Mouse (Mus musculus) neural tube, embryonic 12.5 days (tissue): ENCODE results near the gene Bbc3. TPM values are rescaled to one million over a fixed set of nuclear protein-coding genes. Genes with fewer than 3 reads are reported as not detected.

Source experiments
- ATAC-seq: fragments of 200-750 bp; cut with Nextera tagmentation; 2 replicates; pipeline ENCODE4 v1.8.0; 2017; ENCODE audit warnings: low read depth, mild to moderate bottlenecking, moderate TSS enrichment, moderate library complexity; ENCODE audit not compliant: low FRiP score
- H3K27ac ChIP-seq: fragments of 300-500 bp; sonication (generic); 2 replicates; pipeline ENCODE4 v1.5.1; 2016
- H3K27me3 ChIP-seq: fragments of 300-500 bp; sonication (generic); replicated peaks from 2 replicates; pipeline ENCODE4 v1.6.1; 2016; ENCODE audit warnings: mild to moderate bottlenecking
- H3K36me3 ChIP-seq: fragments of 300-500 bp; sonication (generic); 2 replicates; pipeline ENCODE4 v1.6.1; 2016; ENCODE audit warnings: mild to moderate bottlenecking
- H3K4me1 ChIP-seq: fragments of 300-500 bp; sonication (generic); 2 replicates; pipeline ENCODE4 v1.6.1; 2016
- H3K4me2 ChIP-seq: fragments of 300-500 bp; sonication (generic); replicated peaks from 2 replicates; pipeline ENCODE4 v1.6.1; 2016; ENCODE audit warnings: mild to moderate bottlenecking
- H3K4me3 ChIP-seq: fragments of 300-500 bp; sonication (generic); 2 replicates; pipeline ENCODE4 v1.5.1; 2016
- H3K9ac ChIP-seq: fragments of 300-500 bp; sonication (generic); 2 replicates; pipeline ENCODE4 v1.6.1; 2016; ENCODE audit warnings: mild to moderate bottlenecking
- H3K9me3 ChIP-seq: fragments of 300-500 bp; sonication (generic); 2 replicates; pipeline ENCODE4 v1.6.1; 2016; ENCODE audit warnings: mild to moderate bottlenecking
- WGBS: fragments of 180-500 bp; shearing (Covaris S2); methylation state at CpG from one replicate; pipeline ENCODE4 v1.1.7; 2016; 5-methylcytosine and 5-hydroxymethylcytosine counted together
- polyA plus RNA-seq: library from polyadenylated mRNA; unstranded; fragments of >200 nt; fragmentation: Nextera tagmentation; extraction: Ambion mirVana; gene quantifications from 2 replicates; pipeline ENCODE4 v1.2.1, GENCODE M21; 2016

Bbc3 gene
- polyA plus RNA-seq, 1 experiment from 2014 or later: 25.0 TPM

DNA sequence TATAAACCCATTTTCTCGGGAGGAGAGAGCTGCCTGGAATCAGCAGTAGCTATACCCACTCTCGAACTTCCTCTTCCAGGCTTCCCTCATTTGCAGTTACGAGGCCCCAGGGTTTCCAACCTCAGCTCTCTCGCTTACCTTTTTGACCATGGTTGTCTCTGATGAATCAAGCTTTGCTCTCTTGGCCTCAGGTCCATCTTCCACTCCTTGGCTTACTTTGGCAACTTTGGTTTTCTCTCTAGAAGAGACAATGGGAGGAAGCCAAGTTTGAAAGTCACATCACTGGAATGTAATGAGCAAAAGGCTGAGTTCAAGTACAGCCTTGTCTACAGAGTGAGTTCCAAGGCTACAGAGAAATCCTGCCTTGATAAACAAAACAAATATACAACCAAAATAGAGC, 58.5 kb downstream of the Bbc3 start:
- no peak overlapping the region for H3K9ac ChIP-seq
- no peak overlapping the region for H3K27ac ChIP-seq
- peaks cover 36% of the 10 kb centered on the region for H3K4me1 ChIP-seq
- no peak overlapping the region for H3K4me3 ChIP-seq
- WGBS: 51% methylated on average over 4 of the region's 4 CpGs
- ATAC-seq: no peak
- H3K36me3 ChIP-seq: peaks cover 62% of the 10 kb centered on the region
- H3K9me3 ChIP-seq: no peaks in the 10 kb centered on the region
- no peaks in the 10 kb centered on the region for H3K27me3 ChIP-seq
- H3K4me2 ChIP-seq: no peak overlapping the region

Other genes with a start within 250 kb of the Bbc3 start
- gene Zfp541, start 246.6 kb upstream of the Bbc3 start, polyA plus RNA-seq: 0.05 TPM in 1 of 2 replicates, not detected in the other
- 186 and 216 TPM in 2 replicates for gene Napa, start 209.9 kb upstream of the Bbc3 start, polyA plus RNA-seq
- gene Kptn, start 188.5 kb upstream of the Bbc3 start, polyA plus RNA-seq: 29.6 and 32.9 TPM in 2 replicates
- gene Slc8a2, start 178.6 kb upstream of the Bbc3 start, polyA plus RNA-seq: 1.2 and 1.8 TPM in 2 replicates
- gene Meis3, start 133.3 kb upstream of the Bbc3 start, polyA plus RNA-seq: 194 and 205 TPM in 2 replicates
- 14.9 and 16.5 TPM in 2 replicates for gene Dhx34, start 86.4 kb upstream of the Bbc3 start, polyA plus RNA-seq
- gene C5ar2, start 64.2 kb upstream of the Bbc3 start, polyA plus RNA-seq: 0.09 and 0.10 TPM in 2 replicates
- gene C5ar1, start 48.9 kb upstream of the Bbc3 start, polyA plus RNA-seq: 0.87 and 1.2 TPM in 2 replicates
- gene Inafm1, start 34.8 kb upstream of the Bbc3 start, polyA plus RNA-seq: 27.0 and 28.5 TPM in 2 replicates
- gene Ccdc9, start 21.6 kb upstream of the Bbc3 start, polyA plus RNA-seq: 47.7 and 49.5 TPM in 2 replicates
- 321 and 328 TPM in 2 replicates for gene Sae1, start 79.4 kb downstream of the Bbc3 start, polyA plus RNA-seq
- 26.6 and 27.8 TPM in 2 replicates for gene Zc3h4, start 92.5 kb downstream of the Bbc3 start, polyA plus RNA-seq
- gene Tmem160, start 144.4 kb downstream of the Bbc3 start, polyA plus RNA-seq: 58.5 and 66.6 TPM in 2 replicates
- gene Npas1, start 169.3 kb downstream of the Bbc3 start, polyA plus RNA-seq: 1.0 and 1.4 TPM in 2 replicates